Mouse (Mus musculus) inflammation-experienced regulatory T-cells, adult 6 months (primary cell): Measurements from ENCODE around the gene Pih1d3. TPM values are rescaled to one million over a fixed set of nuclear protein-coding genes. Genes with fewer than 3 reads are reported as not detected.

ENCODE experiments used
- ATAC-seq: one replicate; pipeline ENCODE4 v1.8.0; 2017
- polyA plus RNA-seq, 3 experiments: library from polyadenylated mRNA; unstranded; fragments of 100-300 nt; shearing (Covaris generic); gene quantifications; one replicate each; pipeline ENCODE4 v1.2.1; 2017

Pih1d3 gene
- not detected for polyA plus RNA-seq

DNA sequence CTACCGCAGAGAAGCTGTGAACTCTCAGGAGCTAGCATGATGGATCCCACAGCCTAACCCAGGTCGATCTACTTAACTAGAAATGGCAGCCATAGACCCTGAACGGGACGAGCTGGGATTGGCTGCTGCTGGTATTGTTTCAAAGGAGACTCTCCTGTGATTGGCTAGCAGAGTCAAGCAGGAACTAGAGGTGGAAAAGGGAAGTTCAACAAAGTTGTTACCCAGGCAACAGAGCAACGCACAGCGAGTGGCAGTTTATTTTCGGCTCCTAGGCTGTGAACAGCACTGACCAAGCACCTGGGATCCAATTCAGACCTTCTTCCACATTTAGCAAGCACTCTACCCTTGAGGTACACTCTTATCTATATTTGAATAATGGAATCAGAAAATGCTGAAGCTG, at the start of gene Pih1d3, which contains the start of gene 4931428L18Rik:
Pih1d3 (plus strand) TSS at position 275 of the 400 bp plus-strand sequence.
4931428L18Rik (minus strand) TSS at position 121 of the 400 bp plus-strand sequence.
- ATAC-seq = no peak

DNA sequence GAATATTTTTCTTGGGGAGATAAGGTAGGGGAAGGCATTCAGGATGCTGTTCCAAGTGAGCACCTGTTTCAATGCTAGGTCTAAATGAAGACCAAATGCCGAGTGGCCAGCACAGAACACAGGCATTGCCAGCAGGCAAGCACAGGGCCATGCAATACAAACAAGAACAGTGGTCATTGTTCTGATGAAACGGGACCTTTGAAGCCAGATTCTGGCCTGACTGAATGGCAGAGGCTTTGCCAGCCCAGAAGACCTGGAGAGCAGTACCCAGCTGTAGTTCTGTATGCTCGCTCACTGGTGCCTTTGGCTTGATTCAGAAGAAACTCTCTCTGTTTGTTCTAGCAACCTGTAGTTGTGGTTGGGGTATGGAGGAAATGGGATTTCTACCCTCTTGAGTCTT, 47.2 kb upstream of the Pih1d3 start:
- no peak for ATAC-seq

DNA sequence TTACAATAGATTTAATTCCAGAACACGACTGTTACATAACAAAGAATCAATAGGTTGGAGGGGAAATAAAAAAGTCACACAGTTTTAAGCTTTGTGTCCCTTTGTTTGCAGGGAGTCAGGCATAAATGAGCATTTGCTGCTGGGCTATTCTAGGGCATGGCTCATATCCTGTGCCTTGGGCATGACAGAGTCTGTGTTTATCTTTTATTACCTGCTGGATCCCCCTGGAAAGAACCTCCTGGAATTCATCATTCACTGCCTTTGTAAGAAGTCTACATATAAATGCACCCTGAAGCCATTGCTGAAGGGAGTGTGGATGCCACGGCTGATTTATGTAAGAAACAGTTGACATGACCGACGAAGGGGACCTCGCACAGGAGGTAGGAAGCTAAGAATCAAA, 46.5 kb upstream of the Pih1d3 start, which contains the start of gene Lgsn:
Lgsn (plus strand) TSS at position 301 of the 400 bp plus-strand sequence.
- ATAC-seq = no peak

DNA sequence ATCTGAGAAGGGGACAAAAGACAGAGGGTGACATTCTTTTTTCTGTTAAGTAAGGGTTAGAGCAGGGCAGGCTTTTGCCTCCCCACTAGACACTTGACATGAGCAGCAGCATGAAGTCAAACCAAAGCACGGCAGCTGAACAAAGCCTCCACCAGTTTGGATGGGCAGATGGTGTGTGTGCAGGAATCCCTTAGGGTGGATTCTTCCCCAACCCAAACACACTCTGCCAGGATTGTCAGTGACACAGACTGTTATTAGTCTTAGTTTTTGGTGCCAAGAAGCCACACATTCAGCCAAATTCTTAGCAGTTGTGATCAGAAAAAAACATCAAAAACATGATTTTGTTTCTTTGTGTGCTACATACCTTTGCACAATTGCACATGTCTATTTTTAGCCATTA, 44.4 kb upstream of the Pih1d3 start:
- ATAC-seq = no peak

DNA sequence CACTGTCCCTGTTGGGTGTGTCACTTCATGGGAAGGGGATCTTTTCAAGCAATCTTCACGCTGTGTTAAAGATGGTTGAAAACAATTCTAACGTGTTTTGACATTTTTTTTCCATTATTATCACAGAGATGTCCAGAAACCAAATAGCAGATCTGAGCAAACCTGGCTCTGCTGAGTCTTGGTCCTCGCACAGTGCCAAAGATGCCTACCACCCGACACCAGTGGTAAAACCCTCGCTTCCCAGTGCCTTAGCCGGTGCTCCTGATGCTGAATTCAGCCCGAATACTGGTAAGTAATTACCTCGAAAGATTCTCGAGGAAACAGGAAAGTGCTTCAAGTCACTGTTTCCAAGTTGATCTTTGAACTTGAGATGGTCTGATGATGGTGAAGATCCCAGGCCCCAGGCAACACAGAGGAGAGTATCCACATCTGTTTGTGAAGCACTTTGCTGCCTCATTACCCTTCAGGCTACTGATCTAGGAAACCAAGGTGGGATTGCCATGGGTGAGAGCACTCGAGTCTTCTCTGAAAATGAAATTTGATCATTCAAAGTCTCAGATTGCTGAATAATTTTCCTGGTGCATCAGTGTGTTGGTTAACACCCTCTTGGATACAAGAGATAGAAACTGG, 32.3 kb upstream of the Pih1d3 start:
- no peak for ATAC-seq

DNA sequence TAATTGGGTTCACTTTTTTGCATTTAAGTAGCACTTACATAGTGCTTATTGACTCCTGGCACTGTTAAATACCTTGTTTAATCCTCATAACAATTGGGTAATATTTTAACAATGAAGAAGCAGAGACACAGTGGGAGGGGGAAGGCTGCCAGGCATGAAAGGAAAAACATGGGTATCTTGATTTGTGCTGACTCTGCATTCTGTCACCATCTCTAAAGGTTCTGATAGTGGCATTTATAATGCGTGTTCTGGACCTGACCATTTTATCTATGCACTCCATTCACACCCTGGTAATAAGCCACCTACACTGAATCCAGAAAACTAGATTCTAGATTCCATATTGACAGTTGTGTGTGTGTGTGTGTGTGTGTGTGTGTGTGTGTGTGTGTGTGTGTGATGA, 27.0 kb upstream of the Pih1d3 start:
- ATAC-seq = no peak

DNA sequence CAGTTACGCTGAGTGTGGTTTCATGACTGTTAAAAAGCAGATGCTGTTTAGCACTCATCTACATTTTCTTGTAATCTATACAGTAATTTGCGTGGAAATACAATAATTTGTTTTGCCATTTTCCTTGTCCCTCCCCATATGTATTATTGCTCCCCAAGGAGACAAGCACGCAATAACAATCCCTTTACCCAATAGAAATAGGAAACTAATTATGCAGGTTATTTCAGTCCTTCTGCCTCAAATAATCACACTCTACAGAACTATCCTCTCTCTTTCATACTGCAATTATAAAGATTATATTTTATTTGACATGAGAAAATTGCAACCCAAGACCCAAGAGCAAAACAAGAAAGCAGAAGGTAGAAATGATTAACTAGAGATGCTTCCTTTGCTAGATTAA, 25.7 kb upstream of the Pih1d3 start:
- ATAC-seq = no peak

DNA sequence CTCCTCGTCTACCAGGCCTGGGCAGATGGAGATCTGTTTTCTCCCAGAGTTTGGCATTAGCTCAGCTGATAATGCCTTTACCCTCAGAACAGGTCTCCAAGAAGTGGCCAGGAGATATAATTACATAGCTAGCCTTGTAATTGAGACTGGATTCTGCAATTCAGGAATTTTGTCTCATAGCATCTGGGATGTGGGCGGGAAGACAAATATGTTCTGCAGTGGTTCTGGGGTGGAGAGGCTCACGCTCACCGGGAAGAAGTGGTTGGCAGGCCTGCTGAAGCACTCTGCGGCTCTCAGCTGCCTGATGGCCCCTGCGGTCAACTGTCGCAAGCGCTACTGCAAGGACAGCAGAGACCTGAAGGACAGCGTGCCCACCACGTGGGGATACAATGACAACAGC, 18.9 kb upstream of the Pih1d3 start:
- no peak for ATAC-seq

DNA sequence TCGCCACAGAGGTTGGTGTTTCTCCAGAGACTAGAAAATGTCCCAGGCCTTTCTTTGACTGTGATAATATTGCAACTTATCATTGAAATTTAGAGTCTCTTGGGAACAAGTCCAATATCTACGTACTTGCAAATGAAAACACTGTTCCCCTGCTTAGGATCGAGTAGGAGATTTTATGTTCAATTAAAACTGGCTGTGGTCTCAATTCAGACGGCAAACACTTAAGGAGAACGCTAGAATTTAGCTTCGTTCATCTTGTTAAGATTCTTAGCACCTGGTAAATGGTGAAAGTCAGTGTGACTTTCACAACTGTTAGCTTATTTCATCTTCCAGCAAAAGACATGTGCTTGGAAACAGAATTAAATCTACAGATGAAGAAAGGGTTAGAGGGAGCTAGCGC, 17.3 kb upstream of the Pih1d3 start:
- ATAC-seq = no peak

DNA sequence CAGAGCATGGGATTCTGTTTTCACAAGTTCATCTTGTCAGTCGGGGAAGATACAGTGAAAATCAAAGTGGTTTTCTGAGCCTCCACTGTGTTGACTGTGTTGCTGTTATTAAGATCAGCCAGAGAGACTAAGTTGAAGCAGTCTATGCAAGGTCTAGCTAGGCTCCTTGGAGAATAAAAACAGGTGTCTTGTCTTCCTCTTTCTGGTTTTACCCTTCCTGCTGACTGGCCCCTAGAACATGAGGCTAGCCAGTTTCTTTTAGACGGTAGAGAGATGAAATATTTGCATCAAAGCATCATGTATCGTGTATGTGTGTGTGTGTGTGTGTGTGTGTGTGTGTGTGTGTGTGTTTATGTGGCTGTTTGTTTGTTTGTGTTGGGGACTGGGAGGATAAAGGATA, 16.9 kb upstream of the Pih1d3 start:
- ATAC-seq = no peak

DNA sequence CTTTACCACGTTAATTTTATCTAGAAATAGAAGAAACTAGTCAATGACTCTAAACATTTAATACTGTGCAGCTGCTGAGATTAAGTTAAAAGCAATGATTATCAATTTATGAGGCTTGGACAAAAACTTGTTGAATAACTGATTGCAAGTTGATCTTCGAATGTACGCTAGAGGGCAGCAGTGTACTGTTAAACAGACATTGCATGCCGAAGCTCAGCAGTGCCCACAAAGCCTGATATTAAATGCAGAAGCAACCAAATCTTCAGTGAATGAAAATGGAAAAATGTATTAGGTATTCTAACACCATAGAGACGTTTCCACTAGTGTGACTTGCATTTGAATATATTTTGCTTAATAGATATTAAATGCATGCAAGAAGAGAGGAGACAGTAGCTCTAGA, 12.5 kb upstream of the Pih1d3 start:
- no peak for ATAC-seq

DNA sequence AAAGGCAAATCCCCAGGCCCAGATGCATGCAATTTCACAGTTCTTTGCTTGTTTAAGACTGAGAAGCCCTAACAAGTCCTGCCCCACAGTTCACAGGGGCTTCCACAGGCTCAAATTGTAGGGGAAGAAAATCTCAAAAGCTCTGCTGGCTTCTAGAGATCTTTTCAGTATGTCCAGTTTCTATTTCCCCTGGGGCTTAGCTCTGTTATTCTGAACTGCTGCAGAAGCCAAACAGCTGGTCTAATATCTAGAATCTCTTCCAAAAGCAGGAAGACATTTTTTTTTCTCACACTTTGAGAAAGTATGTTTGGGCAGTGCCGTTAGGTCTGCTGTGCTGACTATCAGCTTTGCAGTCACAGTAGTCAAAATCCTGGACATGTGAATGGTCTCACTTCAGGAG, 7.8 kb upstream of the Pih1d3 start:
- ATAC-seq = no peak

DNA sequence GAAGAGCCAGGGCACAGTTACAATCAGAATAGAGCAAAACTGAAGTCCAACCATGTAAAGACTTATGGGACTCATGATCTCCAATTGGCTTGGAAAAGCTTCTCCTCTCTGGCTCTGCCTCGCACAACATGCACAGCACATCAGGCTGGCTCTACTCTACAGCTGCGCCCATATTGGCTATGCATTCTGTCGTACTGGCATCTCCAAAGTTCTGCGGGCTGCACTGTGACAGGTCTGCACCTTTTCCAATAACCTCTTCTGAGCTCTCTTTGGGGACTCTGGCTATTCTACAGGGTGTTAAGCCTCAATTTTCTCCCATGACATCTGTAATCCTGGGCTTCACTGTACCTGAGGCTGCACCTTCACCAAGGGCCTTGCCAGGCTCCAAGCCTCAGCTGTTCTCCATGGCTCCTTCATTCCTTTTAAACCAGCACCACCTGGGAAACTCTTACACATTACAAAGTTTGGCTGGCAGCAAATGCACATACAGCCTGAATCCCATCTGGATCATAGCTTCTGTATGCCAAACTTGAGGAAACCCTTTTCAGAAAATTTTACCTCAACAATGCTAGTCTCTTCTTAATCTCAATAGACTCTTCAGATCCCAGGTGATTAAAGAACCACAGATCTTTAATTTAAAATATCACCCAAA, 1.9 kb upstream of the Pih1d3 start:
- no peak for ATAC-seq

DNA sequence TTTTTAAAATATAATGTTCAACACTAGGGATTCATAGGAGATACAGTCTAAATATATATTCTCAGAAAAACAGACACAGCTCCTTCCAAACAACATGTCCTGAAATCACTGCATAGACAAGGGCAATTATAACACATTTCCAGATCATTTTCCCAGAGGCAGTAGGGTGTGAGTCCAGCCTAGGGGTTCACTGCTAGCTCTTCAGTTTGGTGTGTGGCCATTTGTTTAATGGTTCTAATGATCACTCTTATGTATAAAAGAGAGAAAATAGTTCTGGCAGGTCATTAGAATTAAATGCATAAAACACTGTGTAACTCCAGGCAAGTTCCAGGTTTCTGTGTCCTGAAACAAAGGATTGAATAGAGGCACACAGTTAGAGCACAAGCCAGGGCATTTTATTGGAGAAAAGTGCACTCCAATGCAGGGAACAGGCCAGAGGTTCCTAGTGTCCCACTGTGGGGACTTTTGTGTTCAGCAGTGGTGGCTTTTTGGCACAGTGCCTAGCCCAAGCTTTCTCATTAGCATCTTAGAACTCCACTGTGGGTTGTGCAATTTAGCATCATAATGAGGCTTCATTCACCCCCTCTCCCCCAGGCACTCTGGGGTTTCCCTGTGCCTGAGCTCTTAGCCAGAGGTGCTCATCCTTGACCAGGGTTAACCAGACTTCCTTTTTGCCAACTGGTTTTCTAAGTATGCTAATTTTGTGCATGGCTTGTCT, 10.8 kb downstream of the Pih1d3 start:
- no peak for ATAC-seq

DNA sequence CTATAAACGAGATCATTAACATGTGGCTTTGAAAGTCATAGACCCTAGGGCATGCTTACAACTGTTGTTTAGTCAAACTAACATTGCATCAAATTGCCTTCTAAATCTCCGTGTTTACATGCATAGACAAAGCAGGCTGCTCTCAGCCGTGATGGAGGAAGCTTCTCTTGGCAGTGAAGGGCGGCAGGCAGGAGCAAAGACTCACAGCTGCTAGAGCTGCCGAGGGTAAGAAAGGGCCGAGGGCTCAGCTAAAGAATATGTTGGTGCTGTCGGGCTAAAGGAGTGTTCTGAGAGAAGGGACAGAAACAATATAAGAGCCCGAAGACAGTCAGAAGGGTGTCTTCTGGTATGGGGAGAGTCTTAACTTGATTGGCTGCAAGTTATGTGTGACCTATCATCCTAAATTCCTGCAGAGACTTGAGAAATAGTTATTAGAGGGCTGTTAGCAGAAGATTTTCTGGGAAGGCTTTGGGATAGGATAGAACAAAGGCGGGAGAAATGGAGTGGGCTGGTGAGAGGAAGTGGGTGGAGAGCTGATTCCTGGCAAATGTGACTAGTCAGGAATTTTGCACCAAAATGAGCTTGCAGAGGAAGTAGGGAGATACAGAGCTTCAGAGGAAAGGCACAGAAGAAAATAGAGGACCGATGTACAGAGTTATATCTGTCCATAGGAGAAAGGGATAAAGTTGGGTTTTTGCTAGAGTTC, 37.7 kb downstream of the Pih1d3 start:
- ATAC-seq = no peak

Other genes starting within 250 kb of the Pih1d3 start
- gene AC153137.1, start 244.9 kb upstream of the Pih1d3 start, polyA plus RNA-seq = not detected
- gene Lgsn, start 46.4 kb upstream of the Pih1d3 start, polyA plus RNA-seq = not detected
- not detected for gene 4931428L18Rik, start 154 bp upstream of the Pih1d3 start, polyA plus RNA-seq